Mouse (Mus musculus) embryo, embryonic 10.5 days (tissue): ENCODE data around the gene Aspg.

Experiments
- DNase-seq: peaks from one replicate; pipeline ENCODE4 v3.0.0-alpha.2; 2015; ENCODE audit warnings: low spot score

The Aspg gene

DNA sequence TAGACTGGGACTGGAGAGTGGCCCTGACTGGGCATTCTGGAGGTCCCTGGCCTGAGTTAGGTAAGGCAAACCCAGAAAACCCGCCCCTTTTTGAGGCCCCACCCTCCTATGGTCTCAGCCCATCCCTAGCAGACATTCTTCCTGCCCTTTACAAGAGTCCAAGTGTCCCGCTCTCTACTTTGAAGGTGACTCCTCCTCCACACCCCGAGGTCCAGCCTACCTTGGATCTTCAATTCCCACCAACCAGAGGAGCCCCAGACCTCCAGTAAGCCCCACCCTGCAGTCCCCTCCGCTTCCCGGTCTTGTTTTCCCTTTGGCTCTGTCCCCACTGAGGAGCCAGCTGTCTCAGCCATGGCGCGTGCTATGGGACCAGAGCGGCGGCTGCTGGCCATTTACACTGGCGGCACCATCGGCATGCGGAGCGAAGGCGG lies at the start of gene Aspg:
Aspg (plus strand) TSS at position 139 of the 431 bp plus-strand sequence.
- DNase-seq, result peak; percentile 58

GRCm38 (mm10) chr12:112077651-112078050 lies 28.8 kb upstream of the Aspg start:
- peak; percentile 86 for DNase-seq

DNA sequence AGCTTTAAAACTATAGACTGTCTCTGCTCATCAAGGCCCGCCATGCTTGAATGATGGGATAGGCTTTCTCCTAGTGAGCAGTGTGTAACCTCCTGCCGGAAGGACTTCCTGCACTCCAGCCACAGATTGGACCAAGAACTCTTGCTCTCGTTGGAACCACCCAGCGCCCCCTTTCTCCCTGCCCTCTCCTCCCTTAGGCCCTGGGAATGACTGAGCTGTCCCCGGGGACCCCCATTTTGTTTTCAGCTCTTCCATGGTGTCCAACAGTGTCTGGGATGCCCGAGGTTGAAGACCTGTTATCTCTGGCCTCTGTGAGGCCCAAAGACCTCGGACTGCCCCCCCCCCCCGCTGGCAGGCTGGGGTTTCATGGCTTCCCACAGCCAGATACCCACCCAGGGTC lies 26.6 kb upstream of the Aspg start:
- no peak for DNase-seq

- DNase-seq, result no peak
These were observed 25.6 kb upstream of the Aspg start for GRCm38 (mm10) chr12:112080911-112081310.

DNA sequence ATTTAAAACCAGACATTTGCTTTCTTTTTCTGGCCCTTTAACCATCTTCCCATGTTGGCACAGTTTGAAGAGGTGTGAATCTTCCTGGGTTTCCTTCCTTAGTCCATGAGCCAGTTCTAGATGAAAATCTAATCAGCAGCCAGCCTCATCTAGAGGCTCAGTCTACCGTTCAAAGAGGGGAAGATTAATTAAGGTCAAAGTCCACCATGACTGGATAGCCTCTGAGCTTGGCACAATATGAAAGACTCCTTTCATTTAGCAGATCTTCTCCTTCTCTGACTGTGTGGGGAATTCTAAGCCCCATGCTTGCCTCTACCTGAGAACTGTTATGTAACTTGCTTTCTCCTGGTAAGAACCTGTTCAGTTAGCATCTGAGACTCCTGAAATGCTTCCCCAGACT lies 24.2 kb upstream of the Aspg start:
- DNase-seq, result no peak

GRCm38 (mm10) chr12:112086250-112086649 lies 20.2 kb upstream of the Aspg start:
- no peak for DNase-seq

DNA sequence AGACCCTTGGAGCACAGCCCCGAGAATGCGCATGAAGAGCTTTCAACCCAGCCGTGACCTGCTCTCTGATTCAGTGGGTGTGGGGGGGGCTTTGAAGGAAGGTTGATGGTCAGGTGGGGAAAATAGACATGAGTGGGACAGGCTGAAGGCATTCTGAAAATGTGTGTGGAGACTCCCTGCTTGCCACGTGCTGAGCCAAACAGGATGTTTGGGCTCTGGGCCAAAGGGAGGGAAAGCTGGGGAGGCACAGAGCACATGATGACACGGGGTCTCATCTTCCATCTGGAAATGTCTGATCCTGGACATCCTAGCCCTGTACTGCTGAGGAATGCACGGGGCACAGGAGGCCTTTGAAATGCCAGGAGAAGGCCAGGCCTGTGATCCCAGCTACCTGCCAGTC lies 19.8 kb upstream of the Aspg start:
- DNase-seq, result no peak

GRCm38 (mm10) chr12:112088609-112089324 lies 17.7 kb upstream of the Aspg start:
- DNase-seq, result no peak

DNA sequence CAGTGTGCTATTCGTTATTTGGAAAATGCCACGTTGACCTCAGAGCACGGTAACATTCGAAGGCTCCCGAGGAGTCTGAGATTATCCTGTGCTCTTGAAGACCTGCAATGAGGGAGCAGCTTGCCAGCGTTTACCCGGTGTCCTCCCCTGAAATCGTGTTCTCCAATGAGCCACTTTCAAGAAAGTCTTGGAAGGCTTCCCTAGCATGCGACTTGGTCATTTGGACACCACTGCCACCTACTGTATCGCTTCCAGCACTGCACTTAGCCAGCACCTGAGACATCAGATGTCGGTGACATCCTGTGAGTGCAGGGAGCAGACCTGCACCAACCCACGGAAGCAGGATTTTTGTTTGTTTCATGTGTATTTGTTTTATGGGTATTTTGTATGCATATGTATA lies 15.4 kb upstream of the Aspg start:
- peak; percentile 89 for DNase-seq

- no peak for DNase-seq
These were observed 12.1 kb upstream of the Aspg start for GRCm38 (mm10) chr12:112094261-112094880.

DNA sequence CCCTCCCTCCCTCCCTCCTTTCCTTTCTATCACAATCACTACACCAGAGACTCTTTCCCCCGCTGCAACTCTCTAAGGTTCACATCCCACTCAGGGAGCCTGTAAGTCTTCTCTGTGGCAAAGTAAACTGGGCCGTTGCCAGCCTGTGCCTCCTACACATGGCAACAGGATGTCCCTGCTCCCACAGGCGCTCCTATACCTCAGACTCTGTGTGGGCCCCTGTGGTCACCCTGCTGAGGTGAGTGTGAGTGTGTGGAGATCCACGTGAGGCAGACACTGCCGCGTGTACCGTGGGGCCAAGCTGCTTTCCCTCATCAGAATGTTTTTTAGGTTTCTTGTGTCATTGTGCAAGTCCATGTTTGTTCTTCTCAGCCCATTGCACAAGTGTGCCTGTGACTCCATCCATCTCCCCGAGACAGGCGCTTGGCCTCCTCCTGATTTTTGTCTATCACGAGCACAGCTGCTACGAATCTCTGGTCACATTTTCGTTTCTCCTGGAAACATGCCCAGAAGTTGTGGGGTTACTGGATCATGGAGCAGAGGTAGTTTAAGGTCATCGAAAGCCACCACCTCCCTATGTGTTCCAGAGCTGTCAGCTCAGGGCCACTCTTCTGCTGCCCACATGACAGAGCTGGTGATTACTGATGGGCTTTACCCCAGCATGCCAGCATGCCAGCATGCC lies 10.3 kb upstream of the Aspg start:
- no peak for DNase-seq

GRCm38 (mm10) chr12:112096733-112097117 lies 9.8 kb upstream of the Aspg start:
- DNase-seq, result no peak

GRCm38 (mm10) chr12:112100106-112100505 lies 6.4 kb upstream of the Aspg start:
- DNase-seq, result no peak

DNA sequence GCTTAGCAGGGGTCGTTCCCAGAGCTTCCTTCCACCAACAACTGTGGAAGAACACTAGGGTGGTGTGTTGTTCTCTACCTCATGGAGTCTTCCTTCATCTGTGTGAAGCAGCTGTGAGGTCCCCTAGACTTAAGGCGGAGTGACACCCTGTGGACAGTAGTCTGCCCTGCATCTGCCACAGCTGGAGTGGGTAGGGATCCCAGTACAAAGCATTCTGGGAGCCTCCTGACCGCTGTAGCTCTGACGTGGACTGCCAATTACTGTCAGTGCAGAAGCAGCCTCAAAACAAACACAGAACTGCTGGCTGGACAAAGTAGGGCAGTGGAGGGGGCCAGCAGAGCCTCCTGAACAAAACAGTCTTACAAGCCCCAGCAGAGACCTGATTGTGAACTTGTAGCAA lies 5.4 kb upstream of the Aspg start:
- no peak for DNase-seq

DNA sequence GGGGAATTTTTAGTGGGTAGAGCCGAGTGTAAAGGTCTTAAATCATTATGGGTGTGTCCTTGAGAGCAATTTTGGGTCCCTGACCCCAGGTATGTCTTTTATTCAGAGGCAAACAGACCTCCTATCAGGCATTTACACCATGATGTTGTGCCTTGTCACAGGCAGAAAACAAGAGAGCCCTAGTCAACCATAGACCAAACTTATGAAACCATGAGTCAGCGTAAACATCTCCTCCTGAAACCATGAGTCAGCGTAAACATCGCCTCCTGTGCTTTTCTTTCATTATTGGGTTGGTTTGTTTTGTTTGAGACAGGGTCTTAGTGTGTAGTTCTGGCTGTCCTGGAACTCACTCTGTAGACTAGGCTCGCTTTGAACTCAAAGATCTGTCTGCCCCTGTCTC lies 3.3 kb upstream of the Aspg start:
- no peak for DNase-seq

DNA sequence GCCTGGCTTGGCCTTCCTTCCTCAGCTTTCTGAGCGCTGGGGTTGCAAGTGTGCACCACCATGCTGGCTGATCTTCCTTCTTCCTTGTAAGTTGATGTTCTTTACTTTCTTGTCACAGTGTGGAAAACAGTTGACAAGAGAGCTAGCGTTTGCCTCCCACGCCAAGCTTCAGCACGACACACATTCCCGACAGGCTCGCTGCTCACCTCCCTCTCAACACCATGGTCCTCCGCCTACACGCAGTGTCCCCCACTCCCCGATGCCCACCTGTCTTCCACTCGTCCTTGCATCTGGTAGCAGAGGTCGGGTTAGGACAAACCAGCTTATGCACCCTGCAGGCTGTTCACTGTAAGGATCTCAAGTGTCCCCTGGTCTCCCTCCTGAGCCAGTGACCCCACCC lies 1.6 kb upstream of the Aspg start:
- no peak for DNase-seq

DNA sequence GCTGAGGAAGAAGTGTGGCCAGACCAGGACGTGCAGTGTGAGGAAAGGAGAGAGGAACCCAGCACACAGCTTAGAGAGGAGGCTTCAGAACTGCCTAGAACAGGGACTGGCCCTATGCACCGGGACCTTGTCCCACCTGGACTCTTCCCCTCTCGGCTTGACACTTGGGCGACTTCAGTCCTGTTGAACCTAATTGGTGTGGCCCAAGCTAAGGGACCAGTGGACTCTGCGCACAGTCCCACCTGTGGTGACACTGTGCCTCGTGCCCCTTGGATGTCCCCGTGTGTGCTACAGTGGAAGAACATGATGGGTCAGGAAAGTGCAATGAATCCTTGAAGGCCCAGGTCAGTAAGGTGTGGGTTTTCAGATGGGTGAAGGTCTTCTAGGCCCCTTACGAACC lies 1.2 kb downstream of the Aspg start:
- no peak for DNase-seq

DNA sequence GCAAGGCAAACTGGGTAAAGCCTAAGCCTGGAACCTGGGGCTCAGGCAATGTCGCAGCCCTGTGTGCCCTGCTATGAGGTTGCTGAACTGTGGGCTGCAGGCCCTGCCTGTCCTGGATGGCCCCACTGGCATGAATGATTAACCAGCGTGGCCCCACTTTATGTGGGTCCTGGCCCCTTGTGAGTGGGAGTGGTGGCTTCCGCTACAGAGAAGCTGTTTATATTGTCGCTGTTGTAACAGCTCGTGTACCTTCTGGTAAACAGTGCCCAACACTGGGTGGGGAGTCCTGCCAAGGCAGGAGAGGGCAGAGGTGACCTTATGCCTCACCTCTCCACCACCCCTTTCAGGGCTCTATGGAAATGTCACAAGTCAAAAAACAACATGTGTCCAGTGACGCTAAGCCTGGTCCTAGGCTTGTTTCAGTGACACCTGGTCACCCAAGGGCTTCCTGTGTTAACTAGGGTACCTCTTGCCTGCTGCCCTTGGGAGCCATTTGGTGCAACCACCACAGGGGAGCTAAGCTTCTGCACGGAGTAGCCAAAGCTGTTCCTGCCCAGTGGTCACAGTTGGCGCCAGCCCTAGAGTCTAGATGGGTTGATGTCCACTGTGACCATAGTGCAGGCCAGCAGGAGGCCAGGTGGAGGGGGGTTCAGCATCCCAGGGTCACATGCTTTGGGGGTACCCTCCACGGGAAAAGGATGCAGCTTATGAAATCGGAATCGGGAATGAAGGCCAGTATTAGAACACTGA lies 2.4 kb downstream of the Aspg start:
- no peak for DNase-seq

DNA sequence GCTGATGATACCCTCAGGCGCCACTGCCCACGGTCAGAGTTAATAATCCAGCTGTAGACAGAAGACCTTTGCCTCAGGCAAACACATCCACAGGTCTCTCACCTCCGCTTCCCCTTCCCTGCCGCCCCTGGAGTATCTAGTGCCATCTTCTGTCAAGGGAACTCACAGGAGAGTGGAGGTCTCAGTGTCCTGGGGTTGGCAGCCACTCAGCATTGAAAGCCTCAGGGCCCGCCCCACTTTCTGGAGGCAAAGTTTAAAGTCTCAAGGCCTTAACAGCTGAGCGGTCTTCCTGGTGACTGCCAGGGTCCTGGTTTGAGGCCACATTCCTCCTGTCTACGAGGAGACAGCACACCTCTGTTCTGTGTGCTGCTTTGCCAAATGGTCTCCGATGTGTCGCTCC lies 3.2 kb downstream of the Aspg start:
- no peak for DNase-seq

- no peak for DNase-seq
These were observed 4.8 kb downstream of the Aspg start for GRCm38 (mm10) chr12:112111323-112111722.

- DNase-seq, result no peak
These were observed 5.8 kb downstream of the Aspg start for GRCm38 (mm10) chr12:112112235-112112634.

DNA sequence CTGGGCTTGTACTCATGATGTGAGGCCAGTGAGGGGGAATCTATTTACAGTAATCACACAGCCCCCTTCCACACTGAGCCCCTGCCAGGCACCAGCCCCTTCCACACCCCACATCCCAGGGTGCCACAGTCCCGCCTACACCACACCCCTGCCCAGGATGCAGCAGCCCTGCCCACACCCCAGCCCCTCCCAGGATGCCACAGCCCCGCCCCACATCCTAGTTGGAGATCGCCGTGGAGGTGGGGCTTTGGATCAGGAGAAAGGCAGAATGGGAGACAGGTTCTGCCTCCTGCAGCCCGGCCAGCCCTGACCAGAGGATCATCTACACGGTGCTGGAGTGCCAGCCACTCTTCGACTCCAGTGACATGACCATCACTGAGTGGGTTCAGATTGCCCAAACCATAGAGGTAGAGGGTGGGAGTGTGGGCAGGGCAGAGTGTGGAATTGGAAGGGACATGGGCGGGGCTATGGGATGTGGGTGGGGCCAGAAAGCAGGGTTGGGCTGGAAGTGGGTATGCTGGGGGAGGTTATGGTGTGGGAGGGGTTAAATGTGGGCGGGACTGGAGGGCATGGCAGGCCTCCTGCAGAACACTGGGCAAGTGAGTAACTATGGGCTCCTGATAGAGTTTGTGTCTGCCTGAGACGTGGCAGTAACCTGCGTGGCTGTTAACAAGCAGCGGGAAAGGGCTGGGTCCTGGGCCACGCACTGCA lies 6.4 kb downstream of the Aspg start:
- no peak for DNase-seq
